In the genomic region with DNA sequence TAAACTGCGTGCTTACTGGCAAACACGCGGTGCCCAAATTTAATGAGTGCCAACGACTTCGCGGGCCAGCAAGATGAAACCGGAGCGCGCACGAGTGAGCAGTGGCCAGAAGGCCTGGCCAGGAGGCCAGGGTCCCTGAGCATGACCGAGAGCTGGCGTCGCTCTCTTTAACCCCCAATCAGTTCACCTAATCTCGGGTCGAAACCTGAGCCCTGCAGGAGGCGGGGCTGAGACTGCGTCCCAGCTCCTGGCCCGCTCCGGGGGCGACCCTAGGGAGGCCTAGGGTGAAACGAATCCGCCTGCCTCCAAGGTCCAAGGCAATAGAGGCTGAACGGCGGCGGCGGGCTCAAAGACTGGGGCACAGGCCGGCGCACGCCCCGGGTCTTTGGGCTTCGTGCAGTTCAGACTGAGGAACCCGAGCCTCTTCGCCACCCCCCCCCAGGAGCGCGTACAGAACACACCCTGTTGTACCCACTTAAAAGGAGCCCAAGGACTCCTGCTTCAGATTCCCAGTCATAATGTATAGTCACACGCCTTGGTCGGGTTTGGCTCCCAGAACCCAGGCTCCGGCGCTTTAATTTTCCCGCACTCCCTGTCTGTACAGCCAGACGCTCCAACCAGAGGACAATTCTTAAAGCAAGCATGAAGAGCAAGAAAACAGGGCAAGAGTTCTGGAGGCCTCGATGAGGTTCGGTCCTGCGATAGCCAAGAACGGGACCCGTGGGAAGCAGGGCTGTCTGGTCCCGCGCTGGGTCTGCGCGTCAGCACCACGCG, we compare ENCODE assay signal across 8 mouse cellular contexts. TPM values are rescaled to one million over a fixed set of nuclear protein-coding genes. Genes with fewer than 3 reads are reported as not detected.
DNase-seq lines count a peak whose midpoint lies in the region; ATAC-seq lines count a peak whose summit lies in the region.

No protein-coding gene starts in this region.

- H3K4me1 ChIP-seq in heart, embryonic 10.5 days, result peaks cover 64% of the 10 kb centered on the region
- peaks cover 33 to 57% of the 10 kb centered on the region in 2 experiments for H3K4me1 ChIP-seq in heart, embryonic 14.5 days (ENCODE audit: control insufficient read depth in 2 of 2, insufficient read depth in 2 of 2, low read length in 2 of 2)
- peaks cover 56% of the 10 kb centered on the region for H3K4me1 ChIP-seq in limb, embryonic 15.5 days
- peaks cover 51% of the 10 kb centered on the region for H3K4me1 ChIP-seq in neural tube, embryonic 13.5 days (replicated peaks)

- H3K27me3 ChIP-seq in heart, embryonic 10.5 days (ENCODE audit: insufficient read depth, poor library complexity, severe bottlenecking), result peaks cover 98% of the 10 kb centered on the region
- H3K27me3 ChIP-seq in heart, embryonic 14.5 days (ENCODE audit: control insufficient read depth, insufficient read depth, low read length), result peaks cover 96% of the 10 kb centered on the region
- peaks cover 91% of the 10 kb centered on the region for H3K27me3 ChIP-seq in limb, embryonic 15.5 days
- peaks cover 97% of the 10 kb centered on the region for H3K27me3 ChIP-seq in neural tube, embryonic 13.5 days

- H3K4me3 ChIP-seq in heart, embryonic 10.5 days, result peak overlapping the region; percentile 60
- peak overlapping the region; percentile 31 to 43 for H3K4me3 ChIP-seq in heart, embryonic 14.5 days (ENCODE audit: control insufficient read depth in 1 of 2, insufficient read depth in 1 of 2, low read depth in 1 of 2, low read length in 2 of 2)
- H3K4me3 ChIP-seq in limb, embryonic 15.5 days, result peak overlapping the region; percentile 32
- H3K4me3 ChIP-seq in neural tube, embryonic 13.5 days, result peak overlapping the region; percentile 23

- DNase-seq in heart, embryonic 10.5 days (ENCODE audit: low spot score), result no peak
- no peak for DNase-seq in heart, adult 8-10 months (ENCODE audit: low spot score)
- DNase-seq in T-cell, adult 2 months (ENCODE audit: low spot score), result peak; percentile 19
- no peak for DNase-seq in left cerebral cortex, postnatal 14 days (ENCODE audit: low spot score in 2 of 2)
- DNase-seq in cerebellum, adult 9-11 months, result no peak

- intact Hi-C loops in left cerebral cortex, postnatal 14 days (cut with DNase I), result loop anchor here (5.0 kb wide), 1 partner anchor 1268 kb away; a partner anchor contains a TSS

- WGBS in heart, embryonic 10.5 days, result under 1% methylated on average over 52 of the region's 52 CpGs
- WGBS in heart, embryonic 14.5 days, result 1% methylated on average over 52 of the region's 52 CpGs
- WGBS in limb, embryonic 15.5 days, result under 1% methylated on average over 52 of the region's 52 CpGs
- under 1% methylated on average over 52 of the region's 52 CpGs for WGBS in neural tube, embryonic 13.5 days

- H3K9ac ChIP-seq in heart, embryonic 14.5 days (ENCODE audit: low read length), result no peak overlapping the region; the same call in 1 of the 2 replicates
- no peak overlapping the region for H3K9ac ChIP-seq in limb, embryonic 15.5 days
- H3K9ac ChIP-seq in neural tube, embryonic 13.5 days, result no peak overlapping the region

- no peak overlapping the region; the same call in 1 of the 2 replicates for H3K27ac ChIP-seq in heart, embryonic 10.5 days
- no peak overlapping the region for H3K27ac ChIP-seq in heart, embryonic 14.5 days (replicated peaks in 1 of 2; ENCODE audit: control insufficient read depth in 1 of 2, insufficient read depth in 1 of 2, low read depth in 2 of 2, low read length in 2 of 2)
- H3K27ac ChIP-seq in limb, embryonic 15.5 days, result no peak overlapping the region
- no peak overlapping the region for H3K27ac ChIP-seq in neural tube, embryonic 13.5 days (replicated peaks)

- H3K4me2 ChIP-seq in heart, embryonic 14.5 days (ENCODE audit: low read length), result peak overlapping the region; percentile 76
- peak overlapping the region; percentile 52 for H3K4me2 ChIP-seq in limb, embryonic 15.5 days
- peak overlapping the region; percentile 42 for H3K4me2 ChIP-seq in neural tube, embryonic 13.5 days

- no peaks in the 10 kb centered on the region for H3K36me3 ChIP-seq in heart, embryonic 10.5 days
- H3K36me3 ChIP-seq in heart, embryonic 14.5 days (ENCODE audit: control insufficient read depth, insufficient read depth, low read length), result no peaks in the 10 kb centered on the region
- H3K36me3 ChIP-seq in limb, embryonic 15.5 days, result no peaks in the 10 kb centered on the region
- H3K36me3 ChIP-seq in neural tube, embryonic 13.5 days, result no peaks in the 10 kb centered on the region

- peak; percentile 27; the same call in 1 of the 2 replicates for ATAC-seq in heart, embryonic 14.5 days (ENCODE audit: insufficient number of reproducible peaks, insufficient read depth, low FRiP score, low read depth)
- no peak for ATAC-seq in limb, embryonic 15.5 days (ENCODE audit: insufficient number of reproducible peaks, low FRiP score, low TSS enrichment, low read depth)
- 0 out of 2 replicates have a peak, but pooled peaks have one; percentile 4 for ATAC-seq in neural tube, embryonic 13.5 days (ENCODE audit: low read depth)

- no peaks in the 10 kb centered on the region for H3K9me3 ChIP-seq in heart, embryonic 10.5 days
- H3K9me3 ChIP-seq in heart, embryonic 14.5 days (ENCODE audit: control insufficient read depth, low read length), result no peaks in the 10 kb centered on the region
- no peaks in the 10 kb centered on the region for H3K9me3 ChIP-seq in limb, embryonic 15.5 days
- H3K9me3 ChIP-seq in neural tube, embryonic 13.5 days, result no peaks in the 10 kb centered on the region

RNA-seq across cellular contexts. Expression of a gene that starts 1.0 kb away (rescaled TPM):
- not detected in 2 replicates for polyA plus RNA-seq in heart, embryonic 10.5 days (2016; fragmentation: Nextera tagmentation; extraction: Ambion mirVana)
- total RNA-seq in heart, adult 8-10 months (2022), result not detected
- polyA plus RNA-seq in heart, embryonic 14.5 days (2014; fragmentation: Nextera tagmentation; extraction: Ambion mirVana), result 0.09 TPM in 1 of 2 replicates, not detected in the other
- polyA plus RNA-seq in limb, embryonic 15.5 days (2015; fragmentation: Nextera tagmentation; extraction: Ambion mirVana), result 0.82 and 0.97 TPM in 2 replicates
- 0.07 TPM in 1 of 2 replicates, not detected in the other for polyA plus RNA-seq in neural tube, embryonic 13.5 days (2015; fragmentation: Nextera tagmentation; extraction: Ambion mirVana)
- total RNA-seq in left cerebral cortex, postnatal 14 days (2021), result not detected
